Mouse (Mus musculus) heart, adult 2 months (tissue): ENCODE measurements around the gene Sept11.

Experiments used
- CTCF ChIP-seq: fragments of 200-600 bp; IDR thresholded peaks from 2 replicates; pipeline ENCODE4 v1.8.1; 2022; ENCODE audit warnings: antibody characterized with exemption, mild to moderate bottlenecking, moderate library complexity
- POLR2A ChIP-seq: fragments of 200-500 bp; IDR thresholded peaks from 2 replicates; pipeline ENCODE4 v1.6.1; 2011; ENCODE audit warnings: mild to moderate bottlenecking, low read depth, low read length, control low read depth; ENCODE audit not compliant: insufficient read depth

DNA sequence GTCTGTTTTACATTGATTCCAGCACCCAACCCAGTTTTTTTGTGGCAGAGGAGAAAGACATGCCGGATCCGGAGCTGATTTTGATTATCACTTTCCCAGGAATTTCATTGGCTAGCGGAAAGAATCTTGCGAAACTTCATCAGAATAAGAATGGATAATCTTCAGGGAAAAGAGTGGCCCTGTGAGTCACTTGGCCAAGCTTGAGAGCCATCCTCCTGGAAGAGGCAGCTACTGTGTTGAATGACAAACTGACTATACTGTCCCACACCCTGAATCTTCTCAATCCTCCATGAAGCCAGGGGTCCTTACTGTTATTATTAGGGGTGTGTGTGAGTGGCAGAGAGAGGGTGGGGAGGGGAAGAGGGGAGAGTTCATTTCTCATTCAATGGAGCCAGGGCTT, 7.7 kb downstream of the Sept11 start:
- TF ChIP-seq POLR2A, result no peak
- TF ChIP-seq CTCF, result no peak
